Mouse (Mus musculus) T-helper 2 cell (primary cell): ENCODE results near the gene Isy1.

Experiments used
- in situ Hi-C: fragments of 300-600 bp; cut with MboI, MseI; formaldehyde crosslinking; loops from one replicate; pipeline ENCODE4 v1.15.1; 2025; ENCODE audit warnings: high pct_unique_total_duplicates

The Isy1 gene

DNA sequence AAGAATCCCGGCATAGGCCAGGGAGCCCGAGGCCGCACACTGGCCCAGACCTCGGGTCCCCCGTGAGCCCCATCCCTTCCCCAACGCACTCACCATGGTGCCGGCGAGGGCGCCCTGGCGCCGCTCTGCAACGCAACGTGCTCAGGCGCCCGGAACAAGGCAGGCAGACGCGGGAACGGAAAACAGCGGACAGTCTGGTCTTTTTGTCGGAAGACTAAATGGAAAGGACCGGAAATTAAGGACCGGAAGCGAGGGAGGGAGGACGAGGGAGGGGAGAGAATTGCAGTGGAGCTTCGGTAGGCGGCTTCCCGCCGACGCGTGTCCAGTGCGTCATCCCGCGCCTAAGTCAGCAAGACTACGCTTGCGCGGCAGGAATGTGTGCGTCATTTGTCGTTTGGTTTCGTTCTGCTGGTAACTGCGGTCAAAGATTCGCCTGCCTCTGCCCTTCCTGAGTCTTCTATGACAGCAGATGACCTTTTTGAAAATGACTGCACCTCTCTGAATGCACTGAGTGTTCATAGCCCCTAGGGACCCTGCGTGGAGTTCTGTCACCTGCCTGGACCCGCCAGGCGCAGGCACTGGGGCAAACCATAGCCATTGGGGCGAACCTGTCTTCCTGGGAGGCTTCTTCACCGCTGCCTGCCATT lies at the start of gene Isy1:
Gene Isy1, minus strand, starts transcription at position 248 of the 647 bp plus-strand sequence.
- in situ Hi-C loops, result no loop called here

DNA sequence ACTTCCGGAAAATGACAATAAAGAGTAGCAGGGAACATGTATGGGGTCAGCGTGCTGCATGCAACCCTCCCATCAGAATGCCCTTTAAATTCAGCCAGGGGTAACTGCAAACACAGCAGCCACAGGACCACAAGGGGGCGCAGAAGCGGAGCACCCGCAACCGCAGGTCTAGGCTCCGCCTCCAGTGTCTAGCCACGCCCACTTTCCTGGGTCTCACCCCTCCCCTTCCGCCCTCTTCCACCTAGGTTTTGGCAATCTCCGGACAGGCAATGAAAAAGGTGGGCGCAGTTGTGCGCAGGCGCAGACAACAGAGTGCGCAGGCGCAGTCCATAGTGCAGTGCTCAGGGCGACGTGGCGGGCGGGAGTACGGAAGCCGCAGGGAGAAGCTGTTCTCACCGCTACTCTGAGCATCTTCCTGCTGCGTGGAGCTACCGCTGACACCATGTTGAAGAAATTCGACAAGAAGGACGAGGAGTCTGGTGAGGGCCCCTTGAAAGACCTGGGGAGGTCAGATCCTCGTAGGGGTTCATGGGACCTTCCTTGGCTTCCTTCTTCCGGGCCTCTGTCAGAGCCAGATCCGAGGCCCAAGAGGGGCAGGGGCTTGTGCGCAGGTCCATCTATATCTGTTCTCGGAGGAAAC lies 49.1 kb upstream of the Isy1 start, which contains the start of gene Copg1:
Gene Copg1, plus strand, starts transcription at position 221 of the 640 bp plus-strand sequence.
- in situ Hi-C loops, result no loop called here

DNA sequence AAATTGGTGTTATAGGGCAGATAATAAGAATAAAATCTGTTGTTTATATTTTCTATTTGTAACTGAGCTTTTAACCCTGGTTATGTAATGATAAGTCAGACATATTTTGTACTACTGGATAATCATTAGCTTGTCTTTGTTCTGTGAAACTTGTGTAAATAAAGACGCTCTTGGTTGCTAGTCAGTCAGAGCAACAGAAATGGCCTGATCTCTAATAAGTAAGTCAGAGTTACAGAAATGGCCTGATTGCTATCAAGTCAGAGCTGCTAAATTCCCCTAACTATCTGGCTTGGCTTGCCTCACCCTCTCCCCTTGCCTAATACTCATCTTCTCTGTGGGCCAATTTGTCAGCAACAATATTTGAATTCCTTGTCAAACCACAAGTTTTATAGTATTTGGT lies 48.1 kb upstream of the Isy1 start:
- in situ Hi-C loops, result no loop called here

DNA sequence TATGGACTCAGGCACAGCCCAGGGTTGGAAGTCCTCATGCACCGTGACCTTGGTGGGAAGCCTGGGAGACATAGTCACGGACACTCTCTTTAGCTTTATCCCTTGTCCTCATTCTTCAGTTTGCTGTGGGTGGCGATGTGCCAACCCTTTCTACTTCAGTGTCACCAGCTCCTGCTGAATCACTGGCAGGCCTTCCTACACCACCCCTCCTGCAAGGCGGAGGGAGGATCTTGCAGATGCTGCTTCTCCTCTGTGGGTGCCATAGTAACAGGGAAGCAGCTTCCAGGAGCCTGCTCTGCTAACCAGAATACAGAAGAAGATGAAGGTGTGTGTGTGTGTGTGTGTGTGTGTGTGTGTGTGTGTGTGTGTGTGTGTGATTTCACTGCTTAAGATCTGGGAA lies 44.2 kb upstream of the Isy1 start:
- in situ Hi-C loops, result no loop called here

DNA sequence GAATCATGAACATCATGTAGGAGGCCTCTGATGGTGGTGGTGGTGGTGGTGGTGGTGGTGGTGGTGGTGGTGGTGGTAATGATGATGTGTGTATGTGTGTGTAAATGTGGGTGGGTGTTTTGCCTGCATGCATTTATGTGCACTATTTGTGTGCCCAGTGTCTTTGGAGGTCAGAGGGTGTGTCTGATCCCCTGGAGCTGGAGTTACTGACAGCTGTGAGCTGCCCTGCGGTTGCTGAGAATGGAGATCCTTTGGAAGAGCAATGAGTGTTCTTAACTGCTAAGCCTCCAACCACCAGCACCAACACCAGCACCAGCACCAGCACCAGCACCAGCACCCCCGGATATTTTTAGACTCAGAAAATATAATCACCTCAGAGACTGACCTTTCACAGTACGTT lies 43.6 kb upstream of the Isy1 start:
- in situ Hi-C loops, result no loop called here

DNA sequence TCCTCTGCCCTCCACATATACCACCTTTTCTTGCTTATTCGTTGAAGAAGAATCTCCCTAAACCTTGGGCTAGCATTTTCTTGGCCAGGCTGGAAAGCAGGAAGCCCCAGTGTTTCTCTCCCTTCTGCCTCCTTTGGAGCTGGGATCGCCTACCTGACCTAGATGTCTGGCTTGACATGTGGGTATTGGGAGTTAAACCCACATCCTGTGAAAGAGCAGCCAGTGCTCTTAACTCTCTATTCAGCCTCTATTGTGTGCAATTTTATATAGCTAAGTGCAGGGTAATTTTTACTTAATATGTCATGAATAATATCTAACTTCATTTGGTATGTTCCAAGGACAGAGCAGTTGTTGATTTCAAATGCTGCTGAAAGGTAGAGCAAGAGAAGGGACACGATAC lies 41.0 kb upstream of the Isy1 start:
- in situ Hi-C loops, result no loop called here

DNA sequence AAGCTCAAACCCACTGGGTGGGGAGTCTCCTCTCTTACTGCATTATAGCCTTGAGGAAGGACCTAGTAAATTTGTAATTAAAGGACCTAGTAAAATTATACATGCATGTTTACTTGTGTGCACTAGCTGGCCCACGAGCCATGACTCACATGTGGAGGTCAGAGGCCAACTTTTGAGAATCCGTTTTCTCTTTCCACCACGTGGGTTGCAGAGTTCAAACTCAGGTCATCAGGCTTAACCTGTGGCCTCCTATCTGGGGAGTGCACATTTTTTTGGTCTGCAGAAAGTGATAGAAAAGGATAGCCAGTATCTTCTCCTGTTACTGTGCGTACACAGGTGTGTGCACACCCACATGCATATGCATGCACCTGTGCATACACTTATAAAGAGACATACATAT lies 40.4 kb upstream of the Isy1 start:
- in situ Hi-C loops, result no loop called here

DNA sequence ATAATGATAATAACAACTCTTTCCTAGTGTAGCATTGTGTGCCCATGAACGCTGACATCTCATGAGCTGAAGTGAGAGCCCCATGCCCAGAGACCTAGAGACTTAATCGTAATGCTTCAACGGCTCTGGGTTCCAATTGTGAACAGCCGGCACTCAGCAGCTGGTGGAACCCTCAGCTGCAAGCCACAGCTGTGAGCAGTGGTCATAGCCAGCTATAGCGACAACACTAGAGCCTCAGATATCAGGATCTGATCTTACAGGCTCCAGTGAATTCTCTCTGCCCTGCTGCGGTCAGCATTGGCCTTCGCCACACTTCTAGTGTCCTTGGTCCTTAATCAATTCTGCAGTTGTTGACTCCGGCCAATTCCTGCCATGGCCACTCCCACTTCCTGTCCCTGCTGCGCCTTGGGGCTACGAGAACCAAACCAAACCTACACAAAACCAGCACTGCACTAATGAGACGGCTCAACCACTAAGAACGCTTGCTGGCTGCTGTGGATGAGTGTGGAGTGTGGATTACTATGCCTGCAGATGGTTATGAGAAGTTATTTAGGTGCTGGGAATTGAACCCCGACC lies 37.6 kb upstream of the Isy1 start:
- in situ Hi-C loops, result no loop called here

DNA sequence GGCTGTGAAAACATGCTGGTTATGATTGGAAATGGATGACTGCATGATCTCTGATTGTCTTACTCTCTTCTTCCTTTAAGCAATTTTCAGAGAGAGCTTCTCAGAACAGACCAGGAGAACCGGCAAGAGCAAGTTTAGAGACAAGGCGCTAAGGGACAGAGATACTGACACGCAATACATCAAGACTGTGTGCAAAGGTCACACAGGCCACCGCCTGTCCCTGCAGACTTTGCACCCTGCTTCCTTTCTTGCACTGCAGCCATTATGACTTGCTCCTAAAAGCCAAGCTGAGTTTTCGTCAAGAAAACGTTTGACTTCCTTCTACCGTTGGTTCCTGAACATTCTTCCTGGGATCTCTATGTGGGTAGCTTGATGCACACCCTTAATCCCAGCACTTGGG lies 37.0 kb upstream of the Isy1 start:
- in situ Hi-C loops, result no loop called here

DNA sequence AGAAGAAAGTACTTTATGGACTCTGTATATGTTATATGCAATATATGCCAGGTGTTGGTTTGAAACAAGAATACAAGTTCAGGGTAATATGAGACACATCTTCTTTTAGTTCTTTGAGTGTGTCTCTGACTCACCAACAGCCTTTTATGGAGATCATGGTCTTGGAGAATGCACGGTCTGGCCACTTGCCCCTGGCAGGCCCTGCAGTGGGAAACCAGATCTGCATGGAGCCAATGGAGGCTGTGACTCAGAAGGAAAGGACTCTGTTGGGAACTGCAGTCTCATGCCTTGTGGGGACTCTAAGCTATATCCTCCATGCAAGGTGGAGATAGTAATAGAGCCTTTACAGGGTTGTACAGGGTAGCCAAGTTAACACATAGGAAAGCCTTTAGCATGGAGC lies 36.5 kb upstream of the Isy1 start:
- in situ Hi-C loops, result no loop called here

DNA sequence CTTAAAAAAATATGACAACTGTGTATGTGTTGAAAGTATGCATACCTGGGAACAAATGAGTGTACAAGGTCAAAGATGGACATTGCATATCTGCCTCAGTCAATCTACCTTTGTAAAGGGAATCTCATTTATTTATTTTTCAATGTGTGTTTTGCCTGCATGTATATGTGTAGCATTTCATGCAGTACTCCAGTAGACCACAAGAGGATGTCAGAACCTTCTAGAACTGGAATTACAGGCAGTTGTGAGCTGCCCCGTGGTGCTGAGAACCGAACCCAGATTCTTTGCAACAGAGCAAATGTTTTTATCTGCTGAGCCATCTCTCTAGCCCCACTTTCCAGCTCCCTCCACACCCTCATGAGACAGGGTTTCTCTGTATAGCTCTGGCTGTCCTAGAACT lies 35.4 kb upstream of the Isy1 start:
- in situ Hi-C loops, result no loop called here

DNA sequence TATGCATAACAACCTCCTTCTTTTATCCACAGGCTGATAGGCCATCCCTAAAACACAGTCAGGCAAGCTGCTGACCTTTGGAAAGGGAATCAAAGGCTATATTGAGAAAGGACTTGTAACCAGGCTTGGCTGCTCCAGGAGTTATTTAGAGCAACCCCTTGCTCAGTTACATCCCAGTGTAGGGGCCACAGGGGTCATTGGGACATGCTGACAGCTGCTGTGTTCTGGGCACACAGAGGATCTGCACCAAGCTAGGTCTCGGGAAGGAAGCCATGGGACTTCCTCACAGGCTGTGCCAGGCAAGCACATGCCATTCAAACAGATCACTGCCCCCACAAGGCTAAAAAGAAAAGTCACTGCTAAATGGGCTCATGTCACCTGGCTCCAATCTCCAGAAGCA lies 34.5 kb upstream of the Isy1 start:
- in situ Hi-C loops, result no loop called here

DNA sequence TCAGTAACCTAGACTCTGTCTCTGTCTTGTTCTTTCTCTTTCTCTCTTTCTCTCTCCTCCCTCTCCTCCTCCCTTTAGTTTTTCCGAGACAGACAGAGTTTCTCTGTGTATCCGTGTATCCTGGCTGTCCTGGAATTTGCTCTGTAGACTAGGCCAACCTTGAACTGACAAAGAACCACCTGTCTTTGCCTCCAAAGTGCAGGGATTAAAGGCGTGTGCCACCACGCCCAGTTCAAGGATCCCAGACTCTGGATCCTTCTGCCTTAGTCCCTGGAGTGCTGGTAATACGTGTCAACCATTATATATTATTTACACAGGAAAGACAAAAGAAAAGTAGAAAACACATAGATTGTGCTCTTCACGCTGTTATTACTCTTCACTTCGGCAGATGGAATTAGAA lies 32.6 kb upstream of the Isy1 start:
- in situ Hi-C loops, result no loop called here

DNA sequence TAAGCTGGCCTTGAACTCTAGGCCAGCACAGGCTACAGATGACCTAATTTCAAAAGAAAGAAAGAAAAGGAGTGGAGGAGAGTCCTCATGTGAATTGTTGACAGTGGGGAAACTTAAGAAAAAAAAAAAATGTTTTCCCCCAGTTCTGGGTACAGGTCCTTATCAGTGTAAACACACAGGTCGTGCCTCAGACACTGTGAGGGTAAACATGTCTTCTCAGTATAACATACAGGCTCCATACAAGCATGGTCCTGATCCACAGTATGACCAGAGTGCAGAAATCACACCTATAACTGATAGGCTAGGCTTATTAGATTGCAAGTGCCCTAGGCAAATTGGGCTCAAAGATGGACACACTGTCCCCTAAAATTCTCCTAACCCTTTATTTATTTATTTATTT lies 31.8 kb upstream of the Isy1 start:
- in situ Hi-C loops, result no loop called here

DNA sequence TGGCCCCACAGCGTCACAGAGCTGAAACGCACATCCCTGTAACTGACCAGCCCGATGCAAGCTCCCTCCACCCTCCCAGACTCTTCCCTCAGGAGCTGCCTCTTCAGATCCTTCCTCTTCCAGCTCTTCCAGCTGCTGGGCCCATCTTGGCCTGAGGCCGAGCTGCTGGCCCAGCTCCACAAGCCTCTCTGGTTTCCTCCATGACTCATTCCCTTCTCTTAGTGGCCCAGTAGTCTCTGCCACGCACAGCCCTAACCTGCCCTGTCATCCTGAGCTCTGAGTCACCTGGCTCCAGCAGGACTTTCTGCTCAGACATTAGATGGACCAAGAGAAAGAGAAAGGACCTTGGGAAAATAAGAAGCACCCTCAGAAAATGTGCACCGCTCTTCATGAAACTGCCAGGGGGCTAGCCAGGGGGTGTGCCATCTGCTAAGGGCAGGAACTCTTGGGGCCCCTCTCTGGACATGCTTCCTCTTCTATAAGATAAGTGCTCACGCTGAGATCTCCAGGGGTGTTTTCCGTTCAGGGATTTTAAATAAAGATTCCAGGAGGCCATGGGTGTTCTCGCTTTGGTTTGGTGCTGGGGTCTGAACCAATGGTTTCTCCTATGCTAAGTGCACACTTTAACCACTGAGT lies 30.4 kb upstream of the Isy1 start:
- in situ Hi-C loops, result no loop called here

DNA sequence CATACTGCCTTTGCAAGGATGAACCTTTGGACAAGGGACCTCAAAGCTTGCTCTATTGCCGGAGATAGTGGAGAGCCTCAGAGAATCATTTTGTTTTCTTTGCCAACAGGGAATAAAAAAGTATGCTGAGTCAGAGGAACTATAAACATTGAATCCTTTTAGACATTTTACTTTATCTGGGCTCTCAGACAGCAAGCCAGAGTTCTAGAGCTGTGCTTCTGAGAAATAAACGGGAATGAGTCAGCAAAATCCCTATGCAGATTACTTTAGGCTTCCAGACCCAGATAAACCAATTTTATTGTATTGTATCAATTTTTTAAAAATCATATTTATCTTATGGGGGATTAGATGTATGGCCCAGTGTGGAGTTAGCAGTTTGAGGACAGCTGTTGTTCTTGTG lies 28.7 kb upstream of the Isy1 start:
- in situ Hi-C loops, result no loop called here

DNA sequence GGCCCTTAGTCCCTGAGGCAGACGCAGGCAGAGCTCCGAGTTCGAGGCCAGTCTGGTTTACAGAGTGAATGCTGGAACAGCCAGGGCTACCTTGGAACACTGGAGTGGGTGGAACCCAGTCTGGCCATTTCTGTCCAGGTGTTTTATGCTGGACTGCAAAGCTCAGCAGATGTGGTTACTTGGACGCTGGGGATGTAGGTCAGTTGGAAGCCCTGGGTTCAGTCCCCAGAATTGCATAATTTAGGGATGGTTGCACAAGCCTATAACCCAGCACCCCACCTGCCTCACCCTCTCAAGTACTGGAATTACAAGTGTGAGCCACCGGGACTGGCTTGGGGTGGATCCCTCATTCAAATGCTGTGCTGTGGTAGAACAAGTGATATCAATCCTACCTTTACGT lies 27.6 kb upstream of the Isy1 start:
- in situ Hi-C loops, result no loop called here

DNA sequence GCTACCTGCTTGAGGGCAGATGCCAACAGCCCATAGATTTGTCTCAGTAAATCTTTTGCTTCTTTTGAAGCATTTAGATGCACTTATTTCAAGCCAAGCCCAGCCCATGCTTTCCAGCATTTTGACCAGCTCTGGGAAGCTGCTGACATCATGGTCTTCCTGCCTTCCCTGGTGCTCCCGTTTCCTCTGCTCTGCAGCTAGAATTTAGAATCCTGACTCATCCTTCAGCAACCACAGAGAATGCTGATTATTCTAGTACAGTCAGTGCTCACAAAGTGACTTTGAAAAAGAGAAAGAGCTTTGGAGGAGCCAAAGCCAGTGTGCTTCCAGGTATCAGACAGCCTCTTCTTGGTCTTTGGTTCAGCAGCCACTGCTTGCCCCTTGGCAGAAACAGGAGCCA lies 18.5 kb upstream of the Isy1 start:
- in situ Hi-C loops, result no loop called here

DNA sequence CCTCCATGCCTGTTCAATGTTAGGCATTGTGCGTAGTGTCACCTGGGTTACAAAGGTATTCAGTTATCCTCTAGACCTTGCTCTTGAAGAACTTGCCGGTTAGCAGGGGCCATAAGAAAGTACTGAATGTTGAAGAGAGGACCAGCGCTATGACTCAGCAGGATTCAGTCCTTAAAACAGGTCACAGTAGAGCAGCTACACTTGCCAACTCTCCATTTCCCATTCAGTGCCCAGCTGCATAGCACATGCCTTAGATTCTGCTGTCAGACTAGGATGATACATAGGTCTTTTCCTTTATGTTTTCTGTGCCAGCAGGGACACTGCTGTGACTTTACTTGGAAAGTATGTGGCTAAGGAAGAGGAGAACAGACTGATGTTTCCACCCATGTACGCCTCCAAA lies 14.8 kb upstream of the Isy1 start:
- in situ Hi-C loops, result no loop called here

DNA sequence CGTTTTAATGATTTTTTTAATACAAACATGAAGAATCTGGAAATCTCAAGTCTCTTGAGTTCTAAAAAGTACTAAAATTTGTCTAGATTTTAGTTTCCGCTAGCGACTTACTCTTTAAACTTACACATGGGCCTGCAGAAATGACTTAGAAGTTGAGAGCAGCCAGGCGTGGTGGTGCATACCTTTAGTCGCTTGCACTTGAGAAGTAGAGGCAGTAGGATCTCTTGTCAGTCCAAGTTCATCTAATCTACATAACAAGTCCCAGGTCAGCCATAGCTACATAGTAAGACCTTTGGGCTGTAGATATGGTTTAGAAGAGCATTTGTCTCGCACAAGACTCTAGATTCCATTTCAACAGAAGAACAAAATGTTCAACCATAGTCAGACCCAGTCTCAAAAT lies 13.3 kb upstream of the Isy1 start:
- in situ Hi-C loops, result no loop called here

DNA sequence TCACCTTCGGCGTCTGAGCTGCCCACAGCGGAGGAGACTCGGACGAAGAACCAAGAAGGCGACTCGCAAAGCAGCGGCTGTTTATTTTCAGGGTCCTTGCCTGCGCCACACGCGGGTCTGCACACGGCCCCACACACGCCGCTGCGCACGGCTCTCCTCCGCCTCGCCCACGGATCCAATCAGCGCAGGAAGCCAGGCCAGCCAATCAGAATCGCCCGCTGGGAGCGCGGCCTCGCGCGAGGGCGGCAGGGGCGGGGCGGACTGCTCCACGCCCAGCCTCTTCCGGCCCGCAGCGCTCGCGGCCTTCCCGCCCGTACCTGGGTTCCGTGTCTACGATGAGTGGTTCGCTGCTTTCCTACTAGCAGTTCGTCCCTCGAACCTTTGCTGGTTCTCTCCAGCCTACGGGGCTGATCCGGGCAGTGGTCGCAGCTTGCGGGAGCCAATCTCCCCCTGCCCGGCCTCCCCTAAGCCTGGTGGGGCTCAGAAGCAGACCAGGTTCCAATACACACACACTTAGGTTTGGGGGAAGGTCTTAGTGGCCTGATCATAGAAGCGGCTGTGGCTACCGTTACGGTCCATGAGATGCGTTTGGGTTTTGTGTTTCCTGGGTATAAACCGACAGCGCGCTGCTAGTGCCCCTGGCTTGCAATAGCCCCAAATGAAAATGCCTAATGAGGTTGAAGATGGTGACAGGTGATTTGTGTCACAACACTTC lies 12.5 kb upstream of the Isy1 start, which contains the start of gene Cnbp:
Gene Cnbp, minus strand, starts transcription at position 207 of the 715 bp plus-strand sequence.
- in situ Hi-C loops, result no loop called here
